Comparison of ENCODE assay signal across 1 mouse cellular context in genomic region chr1:40077328-40077727, GRCm38 (mm10).
TF ChIP-seq lines count a peak whose summit lies in the region.

No protein-coding gene starts in this region.

TF ChIP-seq in CH12.LX, 34 proteins besides CTCF, POLR2A, EP300 and RAD21 (continued from another document):
- no peak for TF ChIP-seq NRF1 (IDR thresholded peaks at IDR 0.05; ENCODE audit: low read depth, low read length)
- no peak for TF ChIP-seq MAX (IDR thresholded peaks at IDR 0.05; ENCODE audit: low read length)
